Mouse (Mus musculus): Measurements from ENCODE around the gene Erbb4. TPM values are rescaled to one million over a fixed set of nuclear protein-coding genes. Genes with fewer than 3 reads are reported as not detected.

The Erbb4 gene
- total RNA-seq, 2 experiments from 2014 or later, result 0.18 to 0.39 TPM

DNA sequence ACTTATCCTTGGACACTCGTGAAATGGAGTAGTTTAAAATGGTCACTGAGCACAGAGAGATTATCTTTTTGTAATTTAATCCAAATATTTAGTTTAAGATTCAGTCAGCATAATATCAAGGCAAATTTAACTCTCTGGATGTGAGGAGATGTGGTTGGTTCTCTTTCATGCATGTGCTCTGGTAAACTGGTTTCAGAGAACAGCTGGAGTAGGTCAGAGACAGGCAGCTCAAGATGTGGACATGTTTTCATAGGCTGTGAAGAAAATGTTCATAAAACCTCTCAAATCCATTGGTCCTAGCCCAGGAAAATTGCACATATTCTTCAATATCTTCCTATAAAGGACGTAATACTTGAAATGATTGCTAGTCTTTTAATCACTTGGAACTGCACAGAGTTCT, 590.0 kb downstream of the Erbb4 start:
- H3K27ac ChIP-seq, result no peak overlapping the region
- intact Hi-C loops (cut with DNase I), result no loop called here
- no peak overlapping the region for H3K4me3 ChIP-seq
- no peak for DNase-seq
- TF ChIP-seq CTCF (IDR thresholded peaks at IDR 0.05), result no peak

- H3K27ac ChIP-seq, result peak overlapping the region; percentile 56
- TF ChIP-seq CTCF (IDR thresholded peaks at IDR 0.05), result no peak
- DNase-seq, result no peak
- peak overlapping the region; percentile 28 for H3K4me3 ChIP-seq
- intact Hi-C loops (cut with DNase I), result no loop called here
Observed at GRCm38 (mm10) chr1:68503873-68504272, 604.0 kb downstream of the Erbb4 start.

DNA sequence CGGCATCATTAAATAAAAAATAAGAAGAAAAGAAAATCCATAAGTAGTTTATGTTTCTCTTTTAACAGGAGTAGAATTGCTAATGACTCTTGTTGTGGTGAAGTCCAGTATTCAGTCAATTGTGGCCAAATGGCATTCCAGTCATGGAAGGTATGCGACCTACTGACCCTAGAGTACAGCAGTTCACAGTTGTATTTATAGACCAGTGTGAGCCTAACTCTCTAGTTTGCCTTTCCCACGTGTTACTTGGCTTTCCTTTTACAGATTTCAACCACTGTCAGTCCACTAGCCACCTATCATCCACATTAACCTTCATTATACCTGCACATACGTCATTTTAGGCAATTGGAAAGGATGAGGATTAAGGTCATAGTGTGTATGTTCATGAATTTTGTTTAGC, 606.3 kb downstream of the Erbb4 start:
- intact Hi-C loops (cut with DNase I), result no loop called here
- Histone ChIP-seq H3K4me3 (no peak overlapping the region), H3K27ac (no peak overlapping the region)
- no peak for TF ChIP-seq CTCF (IDR thresholded peaks at IDR 0.05)
- no peak for DNase-seq

- intact Hi-C loops (cut with DNase I), result no loop called here
- no peak for DNase-seq
- TF ChIP-seq CTCF (IDR thresholded peaks at IDR 0.05), result no peak
- Histone ChIP-seq H3K4me3 (no peak overlapping the region), H3K27ac (no peak overlapping the region)
Observed at GRCm38 (mm10) chr1:68466390-68466960, 641.4 kb downstream of the Erbb4 start.

DNA sequence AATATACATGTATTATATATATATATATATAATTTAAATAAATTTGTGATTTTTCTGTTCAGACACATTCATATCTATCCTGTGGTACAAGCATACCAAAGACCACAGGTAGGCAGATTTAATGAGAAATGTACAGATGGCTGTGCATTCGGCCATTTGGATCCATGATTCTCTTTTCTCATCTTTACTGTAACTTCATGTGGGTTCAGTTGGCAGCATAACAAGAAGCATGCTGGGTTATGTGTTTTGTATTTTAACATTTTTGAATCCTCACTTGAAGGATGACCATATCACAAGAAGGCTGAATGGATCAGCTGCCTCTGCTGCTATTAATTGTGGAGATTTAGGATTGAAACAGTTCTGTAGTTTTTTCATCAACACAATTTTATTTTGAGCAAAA, 656.6 kb downstream of the Erbb4 start:
- intact Hi-C loops (cut with DNase I), result no loop called here
- TF ChIP-seq CTCF (IDR thresholded peaks at IDR 0.05), result no peak
- Histone ChIP-seq H3K4me3 (no peak overlapping the region), H3K27ac (no peak overlapping the region)
- DNase-seq, result no peak

DNA sequence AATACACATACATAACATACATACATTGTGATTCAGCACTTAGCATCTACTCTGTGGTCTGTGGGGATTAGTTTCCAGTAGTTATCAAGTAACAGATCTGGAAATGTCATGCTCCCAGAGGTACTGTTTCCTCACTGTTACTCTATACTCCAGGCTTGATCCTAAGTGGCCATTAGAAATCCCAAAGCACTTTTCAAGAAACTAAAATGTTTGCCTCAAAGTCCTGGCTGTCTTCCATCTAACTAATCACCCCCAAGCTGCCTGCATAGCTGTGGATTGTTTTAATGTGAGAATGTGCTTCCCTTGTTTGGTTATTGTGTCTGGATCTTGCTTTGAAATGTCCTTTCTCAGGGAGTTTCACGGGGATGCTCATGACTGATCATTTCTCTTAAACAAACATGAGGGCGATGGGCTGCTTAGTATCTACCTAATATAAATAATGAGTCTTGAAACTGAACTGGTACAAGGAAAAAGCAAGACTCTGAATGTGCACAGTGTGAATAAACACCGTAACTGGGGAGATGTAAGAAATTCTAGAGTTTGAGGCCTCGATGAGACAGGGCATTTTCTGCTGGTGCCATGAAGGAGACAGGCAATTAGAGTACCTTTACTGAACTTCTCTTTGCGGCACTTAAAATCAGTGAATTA, 683.4 kb downstream of the Erbb4 start:
- no peak overlapping the region for H3K4me3 ChIP-seq
- intact Hi-C loops (cut with DNase I), result no loop called here
- no peak for TF ChIP-seq CTCF (IDR thresholded peaks at IDR 0.05)
- H3K27ac ChIP-seq, result no peak overlapping the region
- DNase-seq, result no peak

DNA sequence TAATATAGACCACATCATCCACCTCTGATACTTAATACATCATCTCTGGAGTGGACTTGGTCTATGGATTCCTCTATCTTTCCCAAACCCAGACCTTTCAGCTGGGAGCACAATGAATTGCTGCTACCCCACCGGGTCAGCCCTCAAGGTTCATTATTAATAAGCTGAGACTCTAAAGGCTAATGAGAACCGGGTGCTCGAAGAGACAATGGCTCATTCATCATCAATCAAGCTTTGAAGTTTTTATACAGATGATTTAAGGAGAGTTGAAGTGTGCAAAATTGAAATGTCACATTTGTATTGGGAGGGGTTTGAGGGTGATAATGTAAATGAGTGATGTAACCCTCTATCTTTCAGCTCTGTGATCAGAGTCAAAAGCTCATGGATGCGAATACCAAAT, 706.7 kb downstream of the Erbb4 start:
- no peak overlapping the region for H3K4me3 ChIP-seq
- no peak overlapping the region for H3K27ac ChIP-seq
- intact Hi-C loops (cut with DNase I), result no loop called here
- TF ChIP-seq CTCF (IDR thresholded peaks at IDR 0.05), result no peak
- DNase-seq, result no peak

- no peak overlapping the region for H3K4me3 ChIP-seq
- intact Hi-C loops (cut with DNase I), result no loop called here
- no peak for DNase-seq
- TF ChIP-seq CTCF (IDR thresholded peaks at IDR 0.05), result no peak
- H3K27ac ChIP-seq, result no peak overlapping the region
Observed at GRCm38 (mm10) chr1:68371531-68371930, 736.3 kb downstream of the Erbb4 start.

DNA sequence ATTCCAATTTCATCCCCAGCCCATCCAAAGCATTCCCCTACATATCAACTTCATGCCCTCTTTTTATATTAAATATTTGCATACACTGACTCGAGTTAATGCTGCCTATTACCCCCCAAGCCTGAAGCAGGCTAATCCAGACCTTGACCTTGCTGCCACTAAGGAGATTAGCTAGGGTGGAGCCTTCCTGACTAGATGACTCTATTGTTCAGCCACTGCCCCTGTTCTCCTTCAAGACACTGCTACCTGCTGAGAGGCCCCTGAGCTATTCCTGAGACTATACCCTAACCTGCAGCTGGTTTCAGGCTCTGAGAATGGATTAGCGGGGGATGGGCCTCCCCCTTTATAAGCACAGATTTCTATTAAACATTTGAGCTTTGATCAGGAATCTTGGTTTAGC, 774.1 kb downstream of the Erbb4 start:
- no peak overlapping the region for H3K27ac ChIP-seq
- no peak for TF ChIP-seq CTCF (IDR thresholded peaks at IDR 0.05)
- intact Hi-C loops (cut with DNase I), result no loop called here
- no peak for DNase-seq
- H3K4me3 ChIP-seq, result no peak overlapping the region

- Histone ChIP-seq H3K27ac (no peak overlapping the region), H3K4me3 (no peak overlapping the region)
- DNase-seq, result no peak
- intact Hi-C loops (cut with DNase I), result no loop called here
- TF ChIP-seq CTCF (IDR thresholded peaks at IDR 0.05), result no peak
Observed at GRCm38 (mm10) chr1:68305813-68306212, 802.0 kb downstream of the Erbb4 start.

GRCm38 (mm10) chr1:68284443-68284842, 823.4 kb downstream of the Erbb4 start:
- Histone ChIP-seq H3K27ac (no peak overlapping the region), H3K4me3 (no peak overlapping the region)
- DNase-seq, result no peak
- no peak for TF ChIP-seq CTCF (IDR thresholded peaks at IDR 0.05)
- intact Hi-C loops (cut with DNase I), result no loop called here

GRCm38 (mm10) chr1:68275819-68276218, 832.0 kb downstream of the Erbb4 start:
- intact Hi-C loops (cut with DNase I), result no loop called here
- no peak for DNase-seq
- no peak for TF ChIP-seq CTCF (IDR thresholded peaks at IDR 0.05)
- no peak overlapping the region for H3K27ac ChIP-seq
- no peak overlapping the region for H3K4me3 ChIP-seq

DNA sequence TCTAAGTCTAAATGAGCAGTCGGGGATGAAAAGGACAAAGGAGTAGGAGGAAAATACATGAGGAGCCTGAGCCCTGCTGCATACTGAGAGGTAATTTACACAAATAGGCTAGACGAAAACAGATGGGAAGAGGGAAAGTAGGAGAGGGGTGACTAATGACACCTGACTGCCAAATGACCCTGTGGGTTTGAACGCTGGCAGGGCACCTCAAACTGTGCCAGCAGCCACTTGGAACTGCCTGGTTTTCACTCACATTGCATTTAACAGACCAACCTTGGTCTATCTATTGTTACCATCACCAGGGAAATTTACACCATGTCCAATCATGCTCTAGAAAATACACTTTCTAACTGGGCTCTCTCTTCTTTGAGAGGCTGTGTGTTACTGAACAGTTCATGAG, 929.3 kb downstream of the Erbb4 start:
- TF ChIP-seq CTCF (IDR thresholded peaks at IDR 0.05), result no peak
- no peak overlapping the region for H3K4me3 ChIP-seq
- DNase-seq, result no peak
- H3K27ac ChIP-seq, result no peak overlapping the region
- intact Hi-C loops (cut with DNase I), result no loop called here

DNA sequence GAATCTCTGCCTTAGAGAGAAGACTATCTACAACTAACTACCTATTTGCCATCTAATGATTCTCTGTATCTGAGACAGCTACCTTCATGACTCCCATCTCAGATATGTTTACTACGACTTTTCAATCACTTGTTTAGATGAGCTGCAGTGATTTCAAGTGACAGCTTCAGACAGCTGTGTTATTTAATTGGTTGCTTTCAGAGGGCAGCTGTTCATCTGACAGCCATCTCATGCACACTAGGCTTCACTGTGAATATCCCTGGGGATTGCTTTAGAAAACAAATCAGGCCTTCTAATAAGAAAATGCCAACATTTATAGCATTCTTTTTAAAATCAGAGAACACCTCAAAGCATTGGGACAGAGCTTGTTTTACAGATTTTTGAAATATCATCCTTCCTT, 952.6 kb downstream of the Erbb4 start:
- no peak overlapping the region for H3K27ac ChIP-seq
- no peak for TF ChIP-seq CTCF (IDR thresholded peaks at IDR 0.05)
- intact Hi-C loops (cut with DNase I), result no loop called here
- H3K4me3 ChIP-seq, result no peak overlapping the region
- DNase-seq, result no peak

All from gastrocnemius, adult 2 months (tissue).